Mouse (Mus musculus) adrenal gland, adult 18-20 months (tissue): ENCODE results near the gene Tbp. TPM values are rescaled to one million over a fixed set of nuclear protein-coding genes. Genes with fewer than 3 reads are reported as not detected.
A peak's percentile ranks its signal among the peaks of the same experiment; 100 is the strongest.

Source experiments
- DNase-seq, 2 experiments: peaks; one replicate each; pipeline ENCODE4 v3.0.0; 2021 to 2022; ENCODE audit warnings: low spot score in 2 of 2
- long read RNA-seq, 2 experiments: library from polyadenylated mRNA; stranded (forward); transcript quantifications; one replicate each; pipeline ENCODE4 v2.0.0; 2021
- total RNA-seq, 2 experiments: library from RNA; stranded (reverse); gene quantifications; 1 replicate in 1 of 2; 2 replicates in 1 of 2; pipeline ENCODE4 v1.2.3; 2021

Tbp gene
- 10 to 100 TPM; 24.2 to 31.8 TPM for total RNA-seq
- long read RNA-seq, experiment 1, full-length matches to known transcripts: 5 of 7 reads
- long read RNA-seq, experiment 1, partial matches to known transcripts: 0 of 7 reads
- long read RNA-seq, experiment 1, other reads (novel, unspliced or antisense): 2 of 7 reads
- long read RNA-seq, experiment 2, full-length matches to known transcripts: 4 of 7 reads
- long read RNA-seq, experiment 2, partial matches to known transcripts: 1 of 7 reads
- long read RNA-seq, experiment 2, other reads (novel, unspliced or antisense): 2 of 7 reads

DNA sequence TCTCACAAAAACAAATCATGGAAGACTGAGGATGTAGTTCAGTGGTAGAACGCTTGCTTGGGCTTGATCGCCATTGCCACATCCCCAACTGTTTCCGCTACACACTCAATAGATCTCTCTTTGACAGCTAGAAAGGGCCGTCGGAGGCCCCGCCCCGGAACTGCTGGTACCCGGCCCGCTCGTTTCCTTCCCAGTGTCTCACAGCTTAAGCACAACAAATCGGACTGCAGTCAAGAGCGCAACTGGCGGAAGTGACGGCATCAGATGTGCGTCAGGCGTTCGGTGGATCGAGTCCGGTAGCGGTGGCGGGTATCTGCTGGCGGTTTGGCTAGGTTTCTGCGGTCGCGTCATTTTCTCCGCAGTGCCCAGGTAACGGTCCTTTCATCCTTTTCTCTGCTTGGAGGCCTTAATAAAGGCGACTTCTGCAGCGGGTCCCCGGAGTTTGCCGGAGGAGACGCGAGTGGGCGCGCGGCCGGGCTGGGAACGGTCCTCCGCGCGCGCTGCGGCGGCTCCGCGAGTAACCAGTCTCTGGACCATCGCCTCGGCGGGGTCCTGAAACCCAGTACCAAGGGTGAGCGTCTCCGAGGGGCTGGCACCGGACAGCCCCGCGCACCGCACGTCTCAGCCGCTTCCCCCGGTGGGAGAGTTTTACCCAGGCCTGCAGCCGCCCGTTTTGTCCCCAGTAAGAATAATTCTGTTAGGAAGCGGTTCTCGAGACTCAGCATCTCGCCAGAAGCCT, at the start of gene Tbp, which contains the start of gene Psmb1:
Tbp (plus strand) TSS at position 233 of the 739 bp plus-strand sequence.
Psmb1 (minus strand) TSS at position 96 of the 739 bp plus-strand sequence.
- DNase-seq: peak; percentile 94 to 95

DNA sequence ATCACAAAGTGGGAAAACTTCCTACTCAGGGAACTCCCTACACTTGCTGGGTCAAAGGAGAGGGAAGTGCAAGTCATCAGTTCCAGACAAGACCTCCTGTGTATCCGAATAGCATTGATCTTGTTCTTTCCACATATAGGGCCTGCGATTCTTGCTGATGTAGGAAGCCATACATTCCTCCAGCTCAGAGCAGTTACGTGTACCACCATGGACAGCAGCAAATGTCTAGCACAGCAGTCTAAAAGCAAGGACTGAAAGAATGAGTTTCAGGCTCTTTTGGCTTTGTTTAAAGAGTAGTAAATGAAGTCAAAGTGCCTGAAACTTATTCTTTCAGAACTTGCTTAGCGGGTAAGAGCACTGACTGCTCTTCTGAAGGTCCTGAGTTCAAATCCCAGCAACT, 44.5 kb upstream of the Tbp start:
- DNase-seq: no peak

DNA sequence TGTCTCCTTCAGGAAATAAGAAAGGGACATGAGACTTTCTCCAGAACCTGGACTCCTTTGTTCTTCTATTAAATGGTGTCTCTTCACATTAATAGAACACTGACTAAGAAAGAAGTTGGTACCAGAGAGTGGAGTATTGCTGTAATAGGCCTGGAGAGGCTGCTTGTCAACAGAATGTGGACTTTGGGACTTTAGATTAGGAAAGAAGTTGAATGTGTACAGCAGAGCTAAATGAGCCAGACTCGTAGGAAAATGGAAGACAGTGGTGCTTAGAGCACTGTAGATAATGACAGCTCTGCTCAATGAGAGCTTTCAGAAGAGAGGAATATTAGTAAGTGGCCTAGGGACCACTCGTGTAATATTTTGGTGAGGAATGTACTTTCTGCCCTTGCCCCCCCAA, 43.1 kb upstream of the Tbp start:
- no peak for DNase-seq

DNA sequence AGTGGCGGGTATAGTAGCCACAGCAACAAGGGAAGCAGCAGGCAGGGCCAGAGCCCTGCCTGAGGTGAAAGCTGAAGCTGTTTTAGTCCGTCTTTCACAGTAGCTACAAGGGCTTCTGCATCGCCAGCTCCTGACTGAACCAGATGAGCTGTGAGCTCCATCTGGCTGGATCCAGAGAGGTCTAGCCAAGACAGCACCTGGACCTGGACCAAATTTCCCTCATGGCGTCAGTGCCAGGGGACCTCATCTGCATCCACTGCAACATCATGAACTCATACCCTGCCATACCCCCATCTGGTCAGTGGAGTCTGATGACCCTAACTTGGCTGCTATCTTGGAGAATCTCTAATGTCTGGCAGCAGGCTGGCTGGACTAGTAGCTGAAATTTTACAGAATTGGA, 39.9 kb upstream of the Tbp start:
- DNase-seq: no peak

DNA sequence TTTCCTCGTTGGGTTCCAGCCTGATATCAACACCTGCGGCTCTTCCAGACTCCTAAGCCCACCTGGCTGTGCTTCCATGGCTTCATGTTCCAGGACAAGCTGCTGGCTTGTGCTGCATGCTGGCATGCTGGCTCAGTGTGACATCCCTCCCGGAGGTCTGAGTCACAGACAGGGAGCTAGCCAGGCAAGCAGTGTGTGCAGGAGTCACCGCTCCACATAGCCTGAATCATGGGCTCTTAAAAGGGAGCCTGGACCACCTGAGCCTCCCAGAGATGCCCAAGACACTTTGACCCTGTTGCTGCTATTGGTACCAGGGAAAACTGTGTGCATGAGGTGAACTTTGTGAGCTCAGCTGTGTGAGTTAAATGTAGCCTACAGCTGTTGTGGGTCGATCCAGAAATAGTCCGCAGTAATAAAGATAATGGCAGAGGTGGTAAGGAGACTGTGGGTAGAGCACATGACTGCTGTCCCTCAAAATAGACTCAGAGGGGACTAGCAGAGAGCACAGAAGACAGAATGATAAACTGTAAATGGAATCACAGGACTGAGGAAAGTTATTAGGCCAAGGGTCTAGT, 37.7 kb upstream of the Tbp start:
- no peak for DNase-seq

DNA sequence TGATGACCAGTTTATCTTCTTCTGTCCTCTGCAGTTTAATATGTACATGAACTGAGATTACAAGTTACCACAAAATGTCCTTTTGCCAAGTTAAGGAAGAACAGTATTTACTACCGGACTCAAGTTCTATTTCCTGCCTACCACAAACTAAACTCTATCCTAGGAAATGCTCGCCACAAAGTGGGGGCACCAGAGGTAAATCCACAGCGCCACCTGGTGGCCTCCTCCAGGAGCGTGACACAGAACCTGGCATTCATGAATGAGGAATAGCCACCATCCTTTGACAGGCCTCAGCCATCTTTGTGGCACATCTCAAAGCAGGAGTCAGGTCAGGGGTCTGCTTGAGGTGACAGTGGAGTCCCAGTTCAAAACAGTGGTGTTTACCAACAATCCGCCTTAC, 32.0 kb upstream of the Tbp start:
- peak; percentile 64 to 76 for DNase-seq

DNA sequence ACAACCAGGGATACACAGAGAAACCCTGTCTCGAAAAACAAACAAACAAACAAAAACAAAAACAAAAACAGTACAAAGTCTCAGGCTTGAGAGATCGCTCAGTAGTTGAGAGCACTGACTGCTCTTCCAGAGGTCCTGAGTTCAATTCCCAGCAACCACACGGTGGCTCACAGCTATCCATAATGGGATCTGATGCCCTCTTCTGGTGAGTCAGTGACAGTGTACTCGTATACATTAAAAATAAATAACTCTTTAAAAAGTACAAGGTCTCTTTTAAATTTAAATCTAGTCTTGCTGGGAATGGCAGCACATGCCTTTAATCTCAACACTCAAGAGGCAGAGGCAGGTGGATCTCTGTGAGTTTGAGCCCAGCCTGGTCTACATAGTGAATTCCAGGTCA, 27.0 kb upstream of the Tbp start:
- DNase-seq: no peak

DNA sequence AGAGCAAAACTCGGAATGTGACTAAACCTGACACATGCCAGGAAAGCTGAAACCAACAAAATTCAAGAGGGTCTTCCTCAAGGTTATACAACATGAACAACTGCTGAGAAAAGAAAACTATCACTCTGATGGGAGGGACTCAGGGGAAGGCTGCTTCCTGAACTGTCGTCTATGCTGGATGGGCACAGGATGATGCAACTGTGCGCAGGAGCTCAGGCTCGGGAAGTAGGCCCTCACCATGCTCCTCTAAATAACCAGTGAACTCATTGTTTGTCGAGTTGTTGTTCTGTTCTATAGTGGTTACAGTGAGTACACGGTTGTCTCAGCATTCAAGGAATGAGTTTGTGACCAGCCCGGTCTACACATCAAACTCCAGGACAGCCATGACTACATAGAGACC, 9.1 kb upstream of the Tbp start:
- DNase-seq: no peak

DNA sequence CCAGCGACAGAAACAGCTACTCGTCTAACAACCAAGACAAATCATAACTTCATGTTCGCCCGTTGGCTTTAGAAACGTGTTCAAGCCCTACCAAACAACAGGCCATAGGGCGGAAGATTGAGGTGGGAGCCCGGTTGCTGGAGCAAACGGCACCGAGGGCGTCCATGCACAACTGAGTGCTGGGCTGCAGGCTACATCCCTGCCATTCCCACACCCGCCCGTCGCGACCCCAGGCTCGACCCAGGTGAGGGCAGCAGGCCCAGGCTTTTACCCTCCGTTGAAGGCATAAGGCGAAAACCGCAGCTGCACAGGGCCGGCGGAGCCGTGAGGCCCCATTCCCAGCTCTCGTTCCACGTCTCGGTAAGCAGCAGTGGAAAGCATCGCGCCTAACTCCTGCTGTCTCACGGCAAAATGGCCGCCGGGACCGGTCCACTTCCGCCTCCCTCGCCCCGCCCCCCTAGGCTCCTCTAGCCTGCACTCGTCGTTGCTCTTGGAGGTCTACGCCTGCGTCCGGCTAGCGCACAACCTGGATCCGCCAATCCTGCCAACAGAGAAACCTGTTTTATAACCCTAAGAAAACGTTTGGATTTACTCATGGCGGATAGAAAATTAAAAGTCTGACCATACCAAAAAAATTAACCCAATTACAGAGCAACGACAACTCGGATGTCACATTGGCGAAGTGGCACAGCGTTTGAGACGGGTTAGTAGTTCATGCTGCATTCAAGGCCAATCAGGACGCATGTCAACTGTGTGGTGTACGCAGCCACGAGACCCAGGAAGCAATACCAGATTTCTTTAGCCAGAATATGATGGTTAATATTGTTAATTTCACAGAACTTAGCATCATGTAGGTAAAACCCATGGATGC, 1.6 kb upstream of the Tbp start:
- DNase-seq: peak; percentile 91 to 94

DNA sequence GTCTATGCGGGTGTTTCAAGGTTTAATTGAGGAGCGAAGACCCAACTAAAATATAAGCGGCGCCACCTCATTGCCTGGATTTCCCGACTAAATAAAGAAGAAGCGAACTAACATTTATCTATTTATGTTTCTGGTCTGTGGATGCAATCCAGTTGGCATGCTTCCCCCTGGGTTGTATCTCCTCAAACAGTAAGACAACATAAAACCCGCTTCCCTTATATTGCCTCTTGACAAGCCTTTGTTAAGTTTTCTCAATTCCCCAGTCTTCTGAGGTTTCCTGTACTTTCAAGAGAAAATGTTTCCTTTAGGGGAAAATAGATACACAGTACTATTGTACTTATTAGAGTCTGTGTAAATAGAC, 955 bp upstream of the Tbp start:
- no peak for DNase-seq

DNA sequence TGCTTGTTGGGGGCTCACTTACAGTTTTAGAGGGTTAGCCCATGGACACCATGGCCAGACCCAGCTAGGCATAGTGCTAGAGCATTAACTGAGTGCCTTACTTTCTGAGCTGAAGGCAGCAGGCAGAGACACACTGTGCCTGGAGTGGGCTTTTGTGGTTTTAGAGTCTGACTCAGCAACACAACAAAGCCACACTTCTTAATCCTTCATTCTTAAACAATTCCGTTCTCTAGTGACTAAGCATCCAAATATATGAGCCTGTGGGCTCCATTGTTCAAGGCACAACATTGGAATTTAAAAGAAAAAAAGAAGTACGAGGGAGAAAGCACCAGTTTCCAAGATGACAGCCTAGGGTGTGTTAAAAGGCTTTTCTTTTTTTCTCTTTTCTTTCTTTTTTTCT, 11.0 kb downstream of the Tbp start:
- no peak for DNase-seq

DNA sequence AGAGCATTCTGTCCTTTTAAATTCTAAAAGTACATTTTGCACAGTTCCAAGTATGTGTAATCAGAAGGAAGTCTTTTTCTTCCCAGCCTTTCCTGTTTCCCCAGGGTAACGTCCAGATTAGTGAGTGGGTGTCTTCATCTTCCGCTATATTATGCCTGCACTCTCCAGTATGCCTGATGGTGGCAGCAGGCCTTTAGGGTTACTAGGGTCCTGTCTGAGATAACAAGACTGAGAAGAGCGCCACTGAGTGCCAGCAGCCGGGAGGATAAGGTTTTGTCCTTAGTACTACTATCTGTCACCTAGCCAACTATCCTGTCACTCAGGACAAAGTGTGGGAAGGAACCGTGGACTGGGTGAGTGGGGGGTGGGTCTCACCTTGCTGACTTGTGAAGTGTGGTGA, 18.1 kb downstream of the Tbp start:
- no peak for DNase-seq

DNA sequence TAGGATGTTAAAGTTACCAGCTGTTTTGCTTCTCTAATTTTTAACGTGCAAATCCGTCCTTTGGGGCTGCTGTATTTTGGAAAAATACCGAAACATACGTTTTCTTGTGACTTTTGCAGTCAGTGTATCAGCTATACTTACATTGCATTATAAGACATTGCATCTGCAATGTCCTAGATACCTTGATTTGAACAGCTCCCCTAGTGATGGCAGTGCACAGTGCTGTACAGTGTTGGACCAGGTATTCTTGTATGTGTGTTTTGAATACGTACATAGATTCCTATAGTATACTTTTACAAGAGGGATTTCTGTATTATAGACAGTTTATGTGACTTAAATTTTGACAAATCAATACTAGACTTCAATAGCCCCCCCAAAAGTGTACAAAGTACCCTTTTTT, 18.5 kb downstream of the Tbp start:
- DNase-seq: no peak

DNA sequence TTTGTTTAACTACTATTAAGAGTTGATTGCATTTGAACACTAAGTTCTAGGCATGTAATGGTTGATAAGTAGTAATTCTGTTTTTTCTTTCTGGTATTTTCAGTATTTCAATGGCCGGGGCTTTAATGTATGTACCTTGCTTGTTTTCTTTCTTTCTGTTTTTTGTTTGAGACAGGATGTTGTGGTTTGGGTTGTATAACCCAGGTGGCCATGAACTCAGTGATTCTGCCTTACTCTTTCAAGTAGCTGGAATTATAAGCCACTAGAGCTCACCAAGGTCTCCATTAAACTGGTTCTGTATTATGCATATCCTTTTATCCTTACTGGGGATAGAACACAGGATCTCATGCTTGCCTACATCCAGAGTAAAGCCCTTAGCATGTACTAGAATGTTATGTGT, 19.1 kb downstream of the Tbp start:
- no peak for DNase-seq

DNA sequence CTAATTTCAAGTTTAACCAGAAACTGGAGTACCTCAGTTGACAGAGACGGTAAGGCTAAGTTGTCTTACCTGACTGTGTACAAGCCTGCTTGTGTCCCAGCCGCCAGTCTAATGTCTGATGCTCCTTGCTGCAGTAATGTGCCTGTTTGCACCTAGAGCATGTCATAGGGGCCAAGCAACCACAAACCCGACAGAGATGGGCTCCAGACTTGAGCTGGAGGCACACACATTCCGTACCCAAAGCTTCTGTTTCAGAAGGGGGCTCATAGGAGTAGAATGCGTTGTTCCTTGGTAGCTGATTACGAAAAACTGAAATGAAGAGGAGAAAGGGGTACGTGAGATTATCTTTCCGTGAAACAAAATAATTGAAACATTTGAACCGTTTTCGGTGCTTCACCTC, 26.6 kb downstream of the Tbp start:
- DNase-seq: no peak

DNA sequence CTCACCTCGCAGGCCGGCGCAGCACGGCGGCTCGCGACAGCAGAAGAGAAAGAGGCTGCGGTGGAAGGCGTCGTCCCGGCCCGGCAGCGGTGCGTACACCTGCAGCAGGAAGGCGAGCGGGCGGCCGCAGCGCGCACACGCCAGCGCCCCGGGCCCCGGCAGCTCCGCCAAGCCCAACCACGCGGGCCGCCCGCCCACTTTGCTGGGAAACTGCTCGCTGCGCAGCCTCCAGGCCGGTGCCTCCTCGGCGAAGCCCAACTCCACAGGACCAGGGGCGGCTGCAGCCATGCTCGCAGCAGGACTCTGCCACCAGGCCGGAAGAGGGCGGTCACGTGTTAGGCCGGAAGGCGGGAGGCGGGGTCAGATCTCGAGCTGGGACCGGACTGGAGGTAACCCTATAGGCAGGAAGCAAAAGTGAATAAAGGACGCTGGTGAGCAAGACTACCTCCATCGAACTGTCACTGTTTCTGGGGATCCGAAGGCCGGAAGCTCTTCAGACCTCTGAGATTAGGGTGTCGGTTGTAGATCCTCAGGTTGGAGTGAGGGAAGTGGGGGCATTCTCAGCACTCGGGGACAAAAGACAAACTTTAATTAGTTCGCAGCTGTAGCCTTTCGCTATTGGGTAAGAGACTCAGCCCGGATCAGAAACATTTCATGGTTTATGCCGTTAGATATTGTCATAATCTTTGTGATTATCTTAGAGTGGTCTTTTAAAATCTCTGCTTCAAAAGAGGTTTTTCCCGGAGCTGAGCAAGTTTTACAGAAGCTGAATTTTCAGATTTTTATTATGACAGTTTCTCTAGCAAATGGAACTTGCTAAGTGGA, 27.5 kb downstream of the Tbp start, which contains the start of gene Pdcd2:
Pdcd2 (minus strand) TSS at position 316 of the 825 bp plus-strand sequence.
- DNase-seq: peak; percentile 93 to 95

DNA sequence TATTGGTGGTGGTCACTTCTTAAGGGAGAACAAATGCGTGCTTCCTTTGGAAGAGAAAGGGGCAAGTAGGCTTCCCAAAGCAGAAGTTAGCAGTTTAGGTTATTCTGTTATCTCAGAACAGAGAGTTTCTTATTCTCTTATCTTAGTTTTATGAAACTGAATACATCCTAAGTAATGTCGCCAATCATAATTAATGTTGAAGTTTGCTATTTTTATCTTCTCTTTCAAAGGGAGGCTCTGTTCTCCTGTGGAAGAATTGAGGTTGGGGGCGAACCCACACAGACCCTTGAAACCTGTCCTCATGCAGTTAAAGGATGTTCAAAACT, 28.1 kb downstream of the Tbp start:
- no peak for DNase-seq

DNA sequence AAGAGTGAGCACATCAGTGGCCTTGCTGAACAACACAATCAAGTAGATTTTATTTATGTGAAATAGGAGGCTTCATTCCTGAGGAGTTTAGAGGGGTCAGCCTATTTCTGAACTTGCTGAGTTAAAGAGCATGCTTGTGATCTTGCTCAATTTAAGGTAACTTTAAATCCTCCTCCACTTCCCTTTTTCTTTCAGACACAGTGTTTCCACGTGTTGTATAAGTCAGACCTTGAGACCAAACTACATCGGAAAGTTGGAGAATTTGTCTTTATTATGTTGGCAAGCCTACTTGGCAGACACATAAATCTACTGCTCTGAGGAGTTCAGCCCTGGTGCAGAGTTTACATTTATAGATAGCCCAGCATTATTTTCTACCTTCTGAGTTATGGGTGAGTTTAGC, 29.2 kb downstream of the Tbp start:
- no peak for DNase-seq

DNA sequence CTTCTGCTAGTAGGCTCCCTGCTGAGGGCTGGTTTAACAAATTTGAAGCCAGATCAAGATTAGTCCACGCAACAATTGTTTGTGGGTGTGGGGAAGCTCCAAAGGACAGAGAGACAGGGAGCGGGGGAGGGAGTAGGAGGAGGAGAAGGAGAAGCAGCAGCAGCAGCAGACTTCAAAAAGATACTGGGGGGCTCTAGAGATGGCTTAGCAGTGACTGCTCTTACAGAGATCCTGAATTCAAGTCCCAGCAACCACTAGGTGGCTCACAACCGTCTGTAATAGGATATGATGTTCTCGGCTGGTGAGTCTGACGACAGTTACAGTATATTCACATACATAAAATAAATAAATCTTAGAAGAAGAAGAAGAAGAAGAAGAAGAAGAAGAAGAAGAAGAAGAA, 30.5 kb downstream of the Tbp start:
- DNase-seq: peak in 1 of 2 experiments; percentile 32

DNA sequence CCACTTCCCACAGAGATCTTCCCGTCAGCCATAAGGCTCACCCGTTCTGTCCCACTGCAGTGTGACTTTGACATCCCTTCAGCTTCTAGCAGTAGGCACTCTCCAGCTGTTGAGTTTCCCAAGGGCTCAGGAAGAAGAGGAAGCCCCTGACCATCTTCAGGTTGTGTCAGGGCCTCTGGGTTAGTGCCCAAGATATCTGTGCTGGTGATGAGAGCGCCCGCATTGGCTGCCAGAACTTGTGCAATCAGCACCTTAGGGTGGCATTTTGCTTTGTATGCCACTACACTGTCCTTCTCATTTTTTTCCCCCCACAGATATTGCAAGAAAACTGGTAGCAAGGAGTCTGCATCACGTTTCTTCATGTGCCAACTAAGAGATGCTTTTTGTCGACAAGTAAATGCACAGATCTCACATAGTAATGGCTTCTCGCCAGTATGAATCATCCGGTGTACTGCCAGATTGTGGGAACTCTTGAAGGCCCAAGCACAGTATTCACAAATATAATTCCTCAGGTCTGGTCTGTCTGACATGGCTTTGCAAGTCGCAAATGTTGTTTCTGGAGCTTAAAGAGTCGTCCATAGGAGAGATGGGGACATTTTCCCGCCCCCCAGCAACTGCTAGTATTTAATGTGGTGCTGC, 35.6 kb downstream of the Tbp start:
- no peak for DNase-seq
